Mouse (Mus musculus) cerebellum, adult (tissue): ENCODE results near the gene Pbx3.

Experiments
- ATAC-seq: cut with Nextera tagmentation; 2 replicates; pipeline ENCODE4 v1.9.2; 2017; ENCODE audit warnings: mild to moderate bottlenecking, moderate library complexity, mixed read lengths; ENCODE audit not compliant: insufficient number of reproducible peaks, low FRiP score, low TSS enrichment

Pbx3 gene

GRCm38 (mm10) chr2:34153336-34153735, 219.6 kb downstream of the Pbx3 start:
- no peak for ATAC-seq

- no peak for ATAC-seq
These were observed 222.4 kb downstream of the Pbx3 start for GRCm38 (mm10) chr2:34150560-34150959.

- ATAC-seq: no peak
These were observed 224.7 kb downstream of the Pbx3 start for GRCm38 (mm10) chr2:34148214-34148613.

GRCm38 (mm10) chr2:34147476-34147875, 225.5 kb downstream of the Pbx3 start:
- ATAC-seq: no peak

GRCm38 (mm10) chr2:34147036-34147435, 225.9 kb downstream of the Pbx3 start:
- ATAC-seq: no peak

GRCm38 (mm10) chr2:34146431-34146830, 226.5 kb downstream of the Pbx3 start:
- no peak for ATAC-seq

- ATAC-seq: no peak
These were observed 233.3 kb downstream of the Pbx3 start for GRCm38 (mm10) chr2:34139470-34140158.

GRCm38 (mm10) chr2:34135316-34135715, 237.6 kb downstream of the Pbx3 start:
- ATAC-seq: no peak

GRCm38 (mm10) chr2:34132751-34133150, 240.2 kb downstream of the Pbx3 start:
- no peak for ATAC-seq

- ATAC-seq: no peak
These were observed 243.2 kb downstream of the Pbx3 start for GRCm38 (mm10) chr2:34129674-34130267.

- no peak for ATAC-seq
These were observed 245.1 kb downstream of the Pbx3 start for GRCm38 (mm10) chr2:34127871-34128270.

- no peak for ATAC-seq
These were observed 249.0 kb downstream of the Pbx3 start for GRCm38 (mm10) chr2:34123896-34124295.
